Mouse (Mus musculus) neural tube, embryonic 12.5 days (tissue): ENCODE results near the gene Vmn1r31. TPM values are rescaled to one million over a fixed set of nuclear protein-coding genes. Genes with fewer than 3 reads are reported as not detected.

Experiments
- ATAC-seq: fragments of 200-750 bp; cut with Nextera tagmentation; 2 replicates; pipeline ENCODE4 v1.8.0; 2017; ENCODE audit warnings: low read depth, mild to moderate bottlenecking, moderate TSS enrichment, moderate library complexity; ENCODE audit not compliant: low FRiP score
- H3K27ac ChIP-seq: fragments of 300-500 bp; sonication (generic); 2 replicates; pipeline ENCODE4 v1.5.1; 2016
- H3K27me3 ChIP-seq: fragments of 300-500 bp; sonication (generic); replicated peaks from 2 replicates; pipeline ENCODE4 v1.6.1; 2016; ENCODE audit warnings: mild to moderate bottlenecking
- H3K36me3 ChIP-seq: fragments of 300-500 bp; sonication (generic); 2 replicates; pipeline ENCODE4 v1.6.1; 2016; ENCODE audit warnings: mild to moderate bottlenecking
- H3K4me1 ChIP-seq: fragments of 300-500 bp; sonication (generic); 2 replicates; pipeline ENCODE4 v1.6.1; 2016
- H3K4me2 ChIP-seq: fragments of 300-500 bp; sonication (generic); replicated peaks from 2 replicates; pipeline ENCODE4 v1.6.1; 2016; ENCODE audit warnings: mild to moderate bottlenecking
- H3K4me3 ChIP-seq: fragments of 300-500 bp; sonication (generic); 2 replicates; pipeline ENCODE4 v1.5.1; 2016
- H3K9ac ChIP-seq: fragments of 300-500 bp; sonication (generic); 2 replicates; pipeline ENCODE4 v1.6.1; 2016; ENCODE audit warnings: mild to moderate bottlenecking
- H3K9me3 ChIP-seq: fragments of 300-500 bp; sonication (generic); 2 replicates; pipeline ENCODE4 v1.6.1; 2016; ENCODE audit warnings: mild to moderate bottlenecking
- WGBS: fragments of 180-500 bp; shearing (Covaris S2); methylation state at CpG from one replicate; pipeline ENCODE4 v1.1.7; 2016; 5-methylcytosine and 5-hydroxymethylcytosine counted together
- polyA plus RNA-seq: library from polyadenylated mRNA; unstranded; fragments of >200 nt; fragmentation: Nextera tagmentation; extraction: Ambion mirVana; gene quantifications from 2 replicates; pipeline ENCODE4 v1.2.1, GENCODE M21; 2016

Vmn1r31 gene
- not detected in 2 replicates for polyA plus RNA-seq

DNA sequence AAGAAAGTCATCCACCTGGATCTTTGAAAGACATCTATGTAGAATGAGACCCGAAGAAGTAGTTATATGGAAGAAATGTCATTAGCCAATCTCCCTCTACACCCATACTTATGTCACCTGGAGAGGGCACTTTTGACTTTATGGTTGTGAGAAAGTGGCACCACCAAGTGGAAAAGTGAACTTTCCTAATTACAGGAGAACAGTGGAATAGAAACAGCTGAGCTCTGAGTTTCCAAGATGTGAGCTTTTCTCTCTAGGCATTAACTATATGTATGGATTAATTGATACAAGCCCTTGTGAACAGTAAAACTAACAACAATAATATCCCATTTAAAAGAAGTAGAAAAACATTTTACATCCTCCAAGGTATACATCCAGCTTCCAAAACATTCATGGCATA is at the start of gene Vmn1r31:
TSS of gene Vmn1r31 (minus strand) at position 101 of the 400 bp plus-strand sequence.
- no peak within 1 kb of the TSS for H3K27ac ChIP-seq
- 93% methylated on average over 1 of the region's 1 CpGs for WGBS
- no peaks in the 10 kb centered on the region for H3K9me3 ChIP-seq
- H3K36me3 ChIP-seq: no peaks in the 10 kb centered on the region
- no peak within 1 kb of the TSS for H3K9ac ChIP-seq
- H3K4me3 ChIP-seq: no peak within 1 kb of the TSS
- no peaks in the 10 kb centered on the region for H3K4me1 ChIP-seq
- no peaks in the 10 kb centered on the region for H3K27me3 ChIP-seq
- no peak for ATAC-seq
- no peak within 1 kb of the TSS for H3K4me2 ChIP-seq

DNA sequence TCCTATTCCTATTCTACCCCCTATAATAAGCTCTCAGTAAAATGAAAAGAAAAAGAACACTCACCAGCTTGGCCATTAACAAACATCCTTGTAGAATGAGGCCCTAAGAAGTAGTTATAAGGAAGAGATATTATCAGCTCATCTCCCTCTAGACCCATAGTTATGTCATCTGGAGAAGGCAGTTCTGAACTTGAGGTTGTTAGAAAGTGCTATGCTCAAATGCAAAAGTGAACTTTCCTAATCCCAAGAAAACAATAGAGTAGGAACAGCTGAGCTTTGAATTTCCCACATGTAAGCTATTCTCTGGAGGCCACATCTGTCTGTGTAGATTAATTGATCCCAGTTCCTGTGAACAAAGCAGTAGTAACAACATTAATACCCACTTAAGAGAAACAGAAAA is 31.8 kb downstream of the Vmn1r31 start, which contains the start of gene Vmn1r30:
TSS of gene Vmn1r30 (minus strand) at position 101 of the 400 bp plus-strand sequence.
- Histone ChIP-seq H3K4me2 (no peak within 1 kb of the TSS), H3K27ac (no peak within 1 kb of the TSS), H3K9ac (no peak within 1 kb of the TSS), H3K4me1 (no peaks in the 10 kb centered on the region), H3K4me3 (no peak within 1 kb of the TSS), H3K36me3 (no peaks in the 10 kb centered on the region), H3K9me3 (no peaks in the 10 kb centered on the region), H3K27me3 (no peaks in the 10 kb centered on the region)
- ATAC-seq: no peak

Other genes with a start within 250 kb of the Vmn1r31 start
- not detected in 2 replicates for gene Vmn1r28, start 213.3 kb downstream of the Vmn1r31 start, polyA plus RNA-seq
- not detected in 2 replicates for gene Vmn1r29, start 173.8 kb downstream of the Vmn1r31 start, polyA plus RNA-seq
- not detected in 2 replicates for gene Vmn1r30, start 31.9 kb downstream of the Vmn1r31 start, polyA plus RNA-seq
- gene Abcg2, start 109.2 kb upstream of the Vmn1r31 start, polyA plus RNA-seq: 40.4 and 44.0 TPM in 2 replicates